Mouse (Mus musculus): ENCODE results near the gene Ryk. TPM values are rescaled to one million over a fixed set of nuclear protein-coding genes. Genes with fewer than 3 reads are reported as not detected.

The Ryk gene
- polyA plus RNA-seq (2015; fragmentation: Nextera tagmentation; extraction: Ambion mirVana): 13.7 and 14.4 TPM in 2 replicates

DNA sequence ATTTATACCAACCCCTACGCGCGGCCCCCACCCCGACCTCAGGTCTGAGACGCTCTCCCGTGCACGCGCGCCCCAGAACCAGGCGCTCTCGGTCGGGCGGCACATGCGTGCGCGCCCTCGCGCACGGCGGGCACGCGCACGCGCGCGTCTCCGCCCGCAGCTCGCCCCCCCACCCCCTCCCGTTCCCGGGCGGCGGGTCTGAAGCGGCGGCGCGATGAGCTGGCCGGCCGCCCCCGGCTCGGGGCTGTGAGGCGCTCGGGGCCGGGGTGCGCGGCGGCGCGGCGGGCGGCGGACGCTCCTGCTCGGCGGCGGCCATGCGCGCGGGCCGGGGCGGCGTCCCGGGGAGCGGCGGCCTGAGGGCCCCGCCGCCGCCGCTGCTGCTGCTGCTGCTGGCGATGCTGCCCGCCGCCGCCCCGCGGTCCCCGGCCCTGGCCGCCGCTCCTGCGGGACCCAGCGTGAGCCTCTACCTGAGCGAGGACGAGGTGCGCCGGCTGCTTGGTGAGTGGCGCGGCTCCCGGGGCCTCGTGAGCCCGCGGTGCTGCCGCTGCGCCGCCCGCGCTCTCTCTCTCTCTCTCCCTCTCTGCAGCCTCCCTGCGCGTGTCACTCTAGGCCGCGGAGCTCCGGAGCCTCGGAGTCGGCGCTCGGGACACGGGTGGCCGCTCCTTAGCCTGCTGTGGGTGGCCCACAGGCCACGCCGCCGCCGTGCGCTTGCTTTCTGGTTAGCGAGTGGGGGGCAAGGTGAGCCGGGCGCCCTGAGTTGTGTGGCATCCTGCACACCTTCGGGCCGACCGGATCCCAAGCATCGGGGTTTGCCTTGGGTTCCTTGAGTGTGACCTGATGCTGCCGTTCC, at the start of gene Ryk:
Gene Ryk, plus strand, starts transcription at position 176 of the 850 bp plus-strand sequence.
- Histone ChIP-seq H3K9ac (peak within 1 kb of the TSS; percentile 98), H3K27ac (replicated peaks) (peak within 1 kb of the TSS; percentile 90), H3K27me3 (no peaks in the 10 kb centered on the region), H3K4me1 (replicated peaks) (peaks cover 28% of the 10 kb centered on the region), H3K4me3 (peak within 1 kb of the TSS; percentile 98), H3K36me3 (no peaks in the 10 kb centered on the region), H3K9me3 (no peaks in the 10 kb centered on the region), H3K4me2 (peak within 1 kb of the TSS; percentile 82)
- peak; percentile 87 for ATAC-seq (ENCODE audit: low FRiP score, low read depth)
- under 1% methylated on average over 83 of the region's 119 CpGs for WGBS

DNA sequence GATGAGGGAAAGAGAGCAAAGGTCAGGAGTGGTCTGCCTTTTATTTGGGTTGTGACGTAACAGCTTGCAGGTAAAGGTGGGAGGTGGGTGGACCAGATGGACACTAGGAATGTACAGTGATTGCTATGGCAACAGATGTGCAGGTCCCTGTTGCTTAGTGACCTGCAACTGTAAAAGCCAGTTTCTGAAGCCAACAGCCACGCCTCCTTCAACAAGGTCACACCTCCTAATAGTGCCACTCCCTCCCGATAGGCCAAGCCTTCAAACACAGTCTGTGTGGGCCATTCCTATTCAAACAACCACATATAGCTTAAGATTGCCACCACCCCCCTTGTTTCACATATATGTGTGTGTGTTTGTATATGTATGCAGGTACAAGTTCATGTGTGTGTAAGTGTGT, 45.2 kb upstream of the Ryk start:
- 78% methylated on average over 3 of the region's 3 CpGs for WGBS

DNA sequence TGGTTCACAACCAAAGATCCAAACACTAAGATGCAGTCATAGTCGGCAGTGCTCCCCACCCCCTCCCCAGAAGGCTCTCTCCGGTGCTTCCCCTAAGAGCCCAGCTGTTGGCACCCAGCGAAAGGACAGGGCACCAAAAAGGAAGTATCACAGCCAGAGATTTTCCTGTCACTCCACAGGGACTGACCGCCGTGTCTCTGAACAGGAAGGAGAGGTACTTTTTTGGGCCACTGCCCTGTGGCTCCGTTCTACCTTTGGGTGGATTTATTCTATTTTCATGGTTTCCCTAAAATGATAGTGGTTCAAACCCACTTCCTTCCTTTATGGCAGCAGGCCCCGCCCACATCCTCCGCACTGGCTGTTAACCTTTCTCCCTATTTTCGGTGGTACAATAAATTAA, 42.9 kb upstream of the Ryk start:
- Histone ChIP-seq H3K36me3 (no peaks in the 10 kb centered on the region), H3K4me2 (no peak overlapping the region), H3K4me3 (no peak overlapping the region), H3K27me3 (no peaks in the 10 kb centered on the region), H3K27ac (replicated peaks) (no peak overlapping the region), H3K9me3 (no peaks in the 10 kb centered on the region), H3K9ac (no peak overlapping the region), H3K4me1 (replicated peaks) (no peaks in the 10 kb centered on the region)
- WGBS: 71% methylated on average over 9 of the region's 9 CpGs
- no peak for ATAC-seq (ENCODE audit: low FRiP score, low read depth)

More for the DNA sequence above, 45.2 kb upstream of the Ryk start:
- no peaks in the 10 kb centered on the region for H3K27me3 ChIP-seq
- H3K4me2 ChIP-seq: no peak overlapping the region
- H3K4me1 ChIP-seq (replicated peaks): no peaks in the 10 kb centered on the region
- H3K36me3 ChIP-seq: no peaks in the 10 kb centered on the region
- H3K27ac ChIP-seq (replicated peaks): no peak overlapping the region
- ATAC-seq (ENCODE audit: low FRiP score, low read depth): no peak
- no peak overlapping the region for H3K9ac ChIP-seq
- H3K4me3 ChIP-seq: no peak overlapping the region
- H3K9me3 ChIP-seq: no peaks in the 10 kb centered on the region

DNA sequence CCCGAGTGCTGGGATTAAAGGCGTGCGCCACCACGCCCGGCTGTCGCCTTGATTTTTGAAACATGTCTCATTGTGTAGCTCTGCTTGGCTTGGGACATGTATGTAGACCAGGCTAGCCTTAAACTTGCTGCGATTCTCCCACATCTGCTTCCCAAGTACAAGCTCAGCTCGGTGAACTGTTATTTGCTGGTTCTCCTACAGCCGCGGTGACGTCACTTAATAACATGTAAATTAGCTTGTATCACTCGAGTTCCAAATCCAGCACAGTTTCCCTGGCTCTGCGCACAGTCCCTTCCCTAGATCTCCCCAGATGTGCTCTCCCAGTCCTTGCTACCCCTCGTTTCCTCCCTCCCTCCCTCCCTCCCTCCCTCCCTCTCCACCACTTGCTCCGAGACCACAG, 41.9 kb upstream of the Ryk start:
- no peak overlapping the region for H3K9ac ChIP-seq
- no peak overlapping the region for H3K4me3 ChIP-seq
- H3K27ac ChIP-seq (replicated peaks): no peak overlapping the region
- WGBS: 81% methylated on average over 13 of the region's 15 CpGs
- no peaks in the 10 kb centered on the region for H3K27me3 ChIP-seq
- H3K4me2 ChIP-seq: no peak overlapping the region
- no peak for ATAC-seq (ENCODE audit: low FRiP score, low read depth)
- no peaks in the 10 kb centered on the region for H3K4me1 ChIP-seq (replicated peaks)
- no peaks in the 10 kb centered on the region for H3K9me3 ChIP-seq
- no peaks in the 10 kb centered on the region for H3K36me3 ChIP-seq

DNA sequence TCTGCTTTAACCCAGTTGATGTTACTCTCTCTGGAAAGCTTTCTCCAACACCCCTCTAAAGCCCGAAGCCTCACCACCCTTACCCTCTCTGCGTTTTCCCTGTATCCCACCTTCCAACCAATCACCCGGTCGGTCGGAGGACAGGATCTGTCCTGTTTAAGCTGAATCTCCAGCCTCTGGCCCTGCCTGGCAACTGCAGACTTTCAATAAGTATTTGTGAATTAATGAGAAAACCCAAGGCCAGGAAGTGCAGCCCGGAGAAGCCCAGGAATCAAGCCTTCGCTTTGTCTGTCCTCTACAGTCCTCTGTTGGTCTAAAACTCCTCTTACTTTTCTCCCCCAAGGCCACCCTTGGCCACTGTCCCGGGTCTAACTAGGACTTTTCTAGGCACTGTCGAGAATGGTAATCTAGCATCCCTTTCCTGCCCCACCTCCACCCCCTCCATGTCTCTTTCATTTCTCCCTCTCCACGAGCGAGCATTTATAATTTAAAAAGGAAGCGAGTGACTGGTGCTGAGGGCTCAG, 41.4 kb upstream of the Ryk start:
- no peaks in the 10 kb centered on the region for H3K9me3 ChIP-seq
- no peak overlapping the region for H3K4me2 ChIP-seq
- H3K4me3 ChIP-seq: no peak overlapping the region
- 70% methylated on average over 12 of the region's 12 CpGs for WGBS
- no peak overlapping the region for H3K9ac ChIP-seq
- no peak for ATAC-seq (ENCODE audit: low FRiP score, low read depth)
- H3K4me1 ChIP-seq (replicated peaks): no peaks in the 10 kb centered on the region
- no peaks in the 10 kb centered on the region for H3K36me3 ChIP-seq
- no peak overlapping the region for H3K27ac ChIP-seq (replicated peaks)
- no peaks in the 10 kb centered on the region for H3K27me3 ChIP-seq

DNA sequence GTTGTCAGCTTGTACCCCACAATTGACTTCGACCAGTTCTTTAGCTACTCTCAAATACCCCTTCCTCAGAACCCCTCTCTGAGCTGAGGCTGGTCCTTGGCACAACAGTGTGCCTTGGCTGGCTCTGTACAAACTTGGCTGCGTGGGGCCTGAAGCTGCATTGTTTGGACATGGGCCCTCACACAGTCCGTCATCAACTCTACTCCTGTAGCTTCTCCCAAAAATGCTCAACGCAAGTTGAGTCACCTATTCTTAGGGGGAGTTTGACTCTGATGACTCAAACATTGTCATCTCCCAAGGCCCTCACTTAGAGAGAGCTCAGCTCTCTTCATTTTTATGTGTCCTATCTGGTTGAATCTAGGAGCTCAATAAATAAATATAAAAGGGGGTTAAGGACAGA, 36.3 kb upstream of the Ryk start:
- WGBS: 82% methylated on average over 4 of the region's 4 CpGs
- no peak overlapping the region for H3K27ac ChIP-seq (replicated peaks)
- H3K27me3 ChIP-seq: no peaks in the 10 kb centered on the region
- no peak overlapping the region for H3K4me2 ChIP-seq
- H3K4me1 ChIP-seq (replicated peaks): no peaks in the 10 kb centered on the region
- no peak overlapping the region for H3K9ac ChIP-seq
- no peak for ATAC-seq (ENCODE audit: low FRiP score, low read depth)
- no peak overlapping the region for H3K4me3 ChIP-seq
- H3K36me3 ChIP-seq: no peaks in the 10 kb centered on the region
- no peaks in the 10 kb centered on the region for H3K9me3 ChIP-seq

DNA sequence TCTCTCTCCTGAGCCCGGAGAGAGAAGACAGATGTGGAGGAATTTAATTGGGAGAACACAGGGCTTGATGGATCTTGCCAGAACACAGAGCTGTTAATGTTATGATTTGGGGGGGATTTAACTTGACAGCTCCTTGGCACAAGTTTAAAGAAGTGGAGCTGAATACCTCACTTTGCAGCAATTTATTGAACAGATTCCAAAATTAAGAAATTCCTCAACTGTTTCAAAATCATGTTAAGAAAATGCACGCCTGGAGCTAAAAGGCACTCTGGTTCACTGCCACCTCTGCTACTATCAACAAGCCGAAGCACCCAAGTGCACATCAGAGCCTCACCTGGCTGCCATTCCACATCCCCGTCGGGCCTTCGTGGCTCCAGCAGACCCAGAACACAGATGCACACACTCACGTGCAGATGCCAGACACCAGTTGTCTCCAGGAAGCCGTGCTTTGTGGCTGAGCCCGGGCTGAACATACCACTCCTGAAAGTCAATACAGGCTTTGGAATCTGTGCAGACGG, 28.6 kb upstream of the Ryk start:
- no peak for ATAC-seq (ENCODE audit: low FRiP score, low read depth)
- no peaks in the 10 kb centered on the region for H3K36me3 ChIP-seq
- no peaks in the 10 kb centered on the region for H3K27me3 ChIP-seq
- H3K4me3 ChIP-seq: no peak overlapping the region
- H3K27ac ChIP-seq (replicated peaks): no peak overlapping the region
- H3K4me2 ChIP-seq: no peak overlapping the region
- no peak overlapping the region for H3K9ac ChIP-seq
- 78% methylated on average over 10 of the region's 10 CpGs for WGBS
- no peaks in the 10 kb centered on the region for H3K4me1 ChIP-seq (replicated peaks)
- no peaks in the 10 kb centered on the region for H3K9me3 ChIP-seq

DNA sequence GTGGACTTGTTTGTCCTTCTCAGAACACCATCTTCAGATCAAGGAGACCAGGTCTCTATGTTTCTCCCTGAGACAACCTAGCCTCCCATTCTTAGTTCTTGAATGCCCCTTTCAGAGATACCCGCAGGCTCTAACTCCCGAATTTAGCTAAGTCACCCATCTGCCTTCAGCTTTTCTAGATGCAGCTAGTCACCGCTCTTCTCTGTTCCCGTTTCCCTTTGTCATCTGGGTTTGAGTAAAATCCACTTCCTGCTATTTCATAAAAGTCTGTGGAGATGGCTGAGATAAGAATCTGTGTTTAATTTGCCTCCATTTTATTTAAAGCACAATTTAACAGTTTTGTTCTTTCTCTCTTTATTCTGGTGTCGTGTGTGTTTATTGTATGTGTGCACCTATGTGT, 23.5 kb upstream of the Ryk start:
- Histone ChIP-seq H3K9ac (no peak overlapping the region), H3K27ac (replicated peaks) (no peak overlapping the region), H3K4me2 (no peak overlapping the region), H3K4me3 (no peak overlapping the region), H3K4me1 (replicated peaks) (no peaks in the 10 kb centered on the region), H3K27me3 (no peaks in the 10 kb centered on the region), H3K9me3 (no peaks in the 10 kb centered on the region), H3K36me3 (no peaks in the 10 kb centered on the region)
- WGBS: 91% methylated on average over 5 of the region's 5 CpGs
- ATAC-seq (ENCODE audit: low FRiP score, low read depth): no peak

DNA sequence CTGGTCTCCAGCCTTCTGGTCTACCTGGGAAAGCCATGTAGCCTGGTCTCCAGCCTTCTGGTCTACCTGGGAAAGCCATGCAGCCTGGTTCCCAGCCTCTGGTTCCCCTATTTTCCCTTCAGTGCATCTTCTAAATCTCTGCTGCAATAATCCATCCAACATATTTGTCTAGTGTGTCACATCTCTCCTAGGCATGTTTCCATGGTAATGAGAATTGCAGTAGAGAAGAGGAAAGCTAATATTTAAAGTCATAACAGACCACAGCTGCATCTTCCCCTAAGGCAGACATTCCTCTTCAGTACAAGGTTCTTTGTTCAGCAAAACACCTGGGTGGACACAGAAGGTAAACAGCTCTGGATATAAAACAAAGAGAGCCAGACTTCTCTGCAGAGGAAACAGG, 16.5 kb upstream of the Ryk start:
- Histone ChIP-seq H3K27ac (replicated peaks) (peak overlapping the region; percentile 59), H3K4me1 (replicated peaks) (no peaks in the 10 kb centered on the region), H3K9ac (no peak overlapping the region), H3K36me3 (no peaks in the 10 kb centered on the region), H3K4me3 (no peak overlapping the region), H3K9me3 (no peaks in the 10 kb centered on the region), H3K27me3 (no peaks in the 10 kb centered on the region), H3K4me2 (no peak overlapping the region)
- no peak for ATAC-seq (ENCODE audit: low FRiP score, low read depth)

DNA sequence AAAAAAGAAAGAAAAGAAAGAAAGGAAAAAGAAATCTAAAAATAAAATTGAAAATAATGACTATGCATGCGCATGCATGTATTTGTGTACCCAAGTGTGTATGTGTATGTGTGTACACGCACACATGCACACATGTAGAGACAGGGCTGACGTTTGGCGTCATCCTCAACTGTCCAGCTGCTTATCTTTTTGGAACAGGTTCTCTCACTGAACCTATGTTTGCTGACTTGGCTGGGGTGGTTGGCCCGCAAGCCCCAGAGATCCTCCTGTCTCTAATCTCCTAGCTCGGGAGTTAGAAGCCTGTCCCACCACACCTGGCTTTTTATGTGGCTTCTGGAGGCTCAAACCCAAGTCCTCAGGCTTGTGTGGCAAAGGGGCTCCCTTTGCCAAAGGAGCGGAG, 6.1 kb upstream of the Ryk start:
- no peaks in the 10 kb centered on the region for H3K9me3 ChIP-seq
- no peaks in the 10 kb centered on the region for H3K27me3 ChIP-seq
- H3K4me3 ChIP-seq: no peak overlapping the region
- ATAC-seq (ENCODE audit: low FRiP score, low read depth): no peak
- H3K36me3 ChIP-seq: no peaks in the 10 kb centered on the region
- no peaks in the 10 kb centered on the region for H3K4me1 ChIP-seq (replicated peaks)
- no peak overlapping the region for H3K4me2 ChIP-seq
- no peak overlapping the region for H3K9ac ChIP-seq
- 95% methylated on average over 7 of the region's 7 CpGs for WGBS
- H3K27ac ChIP-seq (replicated peaks): no peak overlapping the region

DNA sequence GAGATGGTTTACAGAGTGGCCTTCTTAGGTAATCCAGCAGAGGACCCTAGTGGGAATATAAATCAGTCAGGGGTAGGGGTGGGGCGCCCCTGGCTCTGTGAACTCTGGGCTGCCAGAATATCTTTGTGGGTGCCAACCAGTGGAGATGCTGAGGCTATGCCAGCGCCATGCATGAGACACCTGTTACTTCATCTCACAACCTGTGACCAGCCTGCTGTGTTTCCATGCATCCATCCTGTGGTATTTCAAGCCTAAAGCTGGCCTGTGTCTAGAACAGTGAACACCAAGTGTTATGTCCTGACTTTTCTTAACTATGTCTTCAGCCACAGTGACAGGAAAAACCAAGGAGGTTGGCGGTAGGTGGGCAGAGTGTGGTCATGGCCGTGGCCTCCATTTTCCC, 3.2 kb upstream of the Ryk start:
- Histone ChIP-seq H3K4me2 (no peak overlapping the region), H3K9me3 (no peaks in the 10 kb centered on the region), H3K4me3 (no peak overlapping the region), H3K27ac (replicated peaks) (no peak overlapping the region), H3K4me1 (replicated peaks) (peaks cover 14% of the 10 kb centered on the region), H3K27me3 (no peaks in the 10 kb centered on the region), H3K9ac (no peak overlapping the region), H3K36me3 (no peaks in the 10 kb centered on the region)
- WGBS: 91% methylated on average over 4 of the region's 4 CpGs
- no peak for ATAC-seq (ENCODE audit: low FRiP score, low read depth)

DNA sequence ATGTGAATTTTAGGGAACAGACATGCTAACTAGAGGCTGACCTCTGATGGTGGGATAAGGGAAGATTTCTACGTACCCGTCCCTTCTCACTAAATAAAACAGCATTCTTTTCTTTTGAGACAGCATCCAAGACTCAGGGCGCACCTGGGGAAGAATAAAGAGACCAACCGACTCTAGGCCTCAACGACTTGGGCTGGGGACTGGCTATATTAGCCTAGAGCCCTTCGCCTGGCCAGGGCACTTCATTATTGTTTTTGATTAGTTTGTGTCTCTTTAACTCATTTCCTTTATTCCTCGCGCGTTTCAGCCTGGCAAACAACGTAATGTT, 339 bp upstream of the Ryk start:
- Histone ChIP-seq H3K4me2 (peak overlapping the region; percentile 82), H3K4me1 (replicated peaks) (peaks cover 24% of the 10 kb centered on the region), H3K9ac (peak overlapping the region; percentile 98), H3K36me3 (no peaks in the 10 kb centered on the region), H3K27ac (replicated peaks) (peak overlapping the region; percentile 90), H3K4me3 (peak overlapping the region; percentile 98), H3K9me3 (no peaks in the 10 kb centered on the region), H3K27me3 (no peaks in the 10 kb centered on the region)
- 11% methylated on average over 10 of the region's 10 CpGs for WGBS
- peak; percentile 47; the same call in 1 of the 2 replicates for ATAC-seq (ENCODE audit: low FRiP score, low read depth)

Data from hindbrain, embryonic 15.5 days (tissue).